ENCODE assay signal across 10 mouse cellular contexts in genomic region chr19:40818764-40819163, GRCm38 (mm10). TPM values are rescaled to one million over a fixed set of nuclear protein-coding genes. Genes with fewer than 3 reads are reported as not detected.
A peak's percentile ranks its signal among the peaks of the same experiment; 100 is the strongest.
DNase-seq lines count a peak whose midpoint lies in the region; TF ChIP-seq lines count a peak whose summit lies in the region.
"Had no signal": no experiment of that assay in that cellular context is flagged by ENCODE, and none has a peak within 500 bp of the region (broad histone marks: within the 10 kb centered on the region; RNA-seq: fewer than 3 reads in every experiment).

No protein-coding gene starts in this region.

- H3K9me3 ChIP-seq in erythroblast, embryonic 14.5 days (ENCODE audit: control insufficient read depth, low read length) = no peaks in the 10 kb centered on the region

- no peak overlapping the region for H3K27ac ChIP-seq in layer of hippocampus, adult 2 months
- 0 out of 2 replicates have a peak overlapping the region, but pooled peaks have one; percentile 12 for H3K27ac ChIP-seq in macrophage
- H3K27ac ChIP-seq in thymus, adult 2 months (ENCODE audit: control insufficient read depth, insufficient read depth, low read length) = no peak overlapping the region
- H3K27ac ChIP-seq in cerebellum, adult 2 months (ENCODE audit: insufficient read depth, low read length) = no peak overlapping the region

- peaks cover 8% of the 10 kb centered on the region for H3K27me3 ChIP-seq in erythroblast, embryonic 14.5 days (ENCODE audit: control insufficient read depth)
- H3K27me3 ChIP-seq in thymus, adult 2 months (ENCODE audit: control insufficient read depth, insufficient read depth, low read length) = no peaks in the 10 kb centered on the region
- H3K27me3 ChIP-seq in cerebellum, adult 2 months (ENCODE audit: control insufficient read depth, insufficient read depth, low read length) = no peaks in the 10 kb centered on the region

- no peaks in the 10 kb centered on the region for H3K79me2 ChIP-seq in macrophage (ENCODE audit: inconsistent target)

- H3K4me1 ChIP-seq in erythroblast, embryonic 14.5 days (ENCODE audit: control insufficient read depth) = peaks cover 54% of the 10 kb centered on the region
- H3K4me1 ChIP-seq in thymus, adult 2 months (replicated peaks; ENCODE audit: control insufficient read depth, insufficient read depth, low read length) = 0 out of 2 replicates have a peak, but pooled peaks cover 2% of the 10 kb centered on the region
- H3K4me1 ChIP-seq in cerebellum, adult 2 months (ENCODE audit: control insufficient read depth, insufficient read depth, low read length) = no peaks in the 10 kb centered on the region

- no peak for TF ChIP-seq POLR2A in thymus, adult 2 months (IDR thresholded peaks at IDR 0.05; ENCODE audit: control insufficient read depth, extremely low read depth, insufficient read depth, low read length, poor library complexity)
- no peak for TF ChIP-seq POLR2A in cerebellum, adult 2 months (IDR thresholded peaks at IDR 0.05; ENCODE audit: borderline replicate concordance, insufficient read depth, low read length)

- H3K36me3 ChIP-seq in erythroblast, embryonic 14.5 days (ENCODE audit: control insufficient read depth) = no peaks in the 10 kb centered on the region; the same call in 1 of the 2 replicates
- no peaks in the 10 kb centered on the region for H3K36me3 ChIP-seq in macrophage (ENCODE audit: inconsistent target)
- H3K36me3 ChIP-seq in thymus, adult 2 months (ENCODE audit: control insufficient read depth, insufficient read depth, low read length) = no peaks in the 10 kb centered on the region

- peak; percentile 50 for TF ChIP-seq CTCF in layer of hippocampus, adult 2 months (conservative IDR thresholded peaks at IDR 0.05)
- TF ChIP-seq CTCF in thymus, adult 2 months (IDR thresholded peaks at IDR 0.05; ENCODE audit: borderline replicate concordance, control insufficient read depth, extremely low read depth, insufficient read depth, low read length, poor library complexity) = no peak
- no peak for TF ChIP-seq CTCF in cerebellum, adult 2 months (IDR thresholded peaks at IDR 0.05; ENCODE audit: borderline replicate concordance, insufficient read depth, low read depth, low read length)

- H3K4me3 ChIP-seq in layer of hippocampus, adult 2 months = no peak overlapping the region
- H3K4me3 ChIP-seq in erythroblast, embryonic 14.5 days (replicated peaks) = peak overlapping the region; percentile 40
- H3K4me3 ChIP-seq in macrophage (ENCODE audit: inconsistent target) = no peak overlapping the region
- no peak overlapping the region for H3K4me3 ChIP-seq in thymus, adult 2 months (ENCODE audit: control insufficient read depth, insufficient read depth, low read length)
- no peak overlapping the region for H3K4me3 ChIP-seq in cerebellum, adult 2 months (replicated peaks; ENCODE audit: insufficient read depth, low read depth, low read length)

- WGBS in macrophage (ENCODE audit: missing documents) = 0% methylated on average over 7 of the region's 7 CpGs
- whole genome bisulfite sequencing in thymus, adult 2 months = 2% methylated on average over 7 of the region's 7 CpGs
- WGBS in cerebellum, adult 2 months = 81% methylated on average over 7 of the region's 7 CpGs

- no peak for DNase-seq in layer of hippocampus, adult 2 months (ENCODE audit: low spot score in 2 of 2)
- DNase-seq in layer of hippocampus, adult 18-20 months (ENCODE audit: low spot score in 2 of 2) = no peak
- DNase-seq in thymus, adult 2 months = peak; percentile 25
- DNase-seq in cerebellum, adult 2 months = no peak
- DNase-seq in left cerebral cortex, postnatal 10 days (ENCODE audit: extremely low spot score in 1 of 2, low spot score in 2 of 2) = no peak
- no peak for DNase-seq in embryo, embryonic 10.5 days (ENCODE audit: low spot score)
- DNase-seq: cerebellum, postnatal 25 days; kidney, adult 18-20 months had no signal

- intact Hi-C loops in left cerebral cortex, postnatal 10 days (cut with DNase I) = no loop called here

RNA-seq across cellular contexts. Expression of gene Ccnj, which starts 12.3 kb away (rescaled TPM):
- 1 to 10 TPM; 7.7 to 8.9 TPM for total RNA-seq in layer of hippocampus, adult 2 months (2021)
- total RNA-seq in layer of hippocampus, adult 18-20 months (2021) = 1 to 10 TPM; 6.7 to 7.4 TPM
- 0.04 and 0.06 TPM in 2 replicates for polyA plus RNA-seq in erythroblast, embryonic 14.5 days (2012)
- 10 to 100 TPM in 11 of 26 experiments, 1 to 10 TPM in 14, under 1 TPM in 1; 0.75 to 24.1 (median 8.1) TPM for total RNA-seq in macrophage (2018; cell fraction: chromatin; rRNA removed)
- total RNA-seq in macrophage (2018; cell fraction: cytosol; rRNA removed) = 1 to 10 TPM in 24 of 26 experiments, under 1 TPM in 2; 0.66 to 7.5 (median 3.5) TPM
- 10 to 100 TPM in 12 of 26 experiments, 1 to 10 TPM in 12, under 1 TPM in 2; 0.72 to 28.6 (median 9.5) TPM for total RNA-seq in macrophage (2018; cell fraction: nucleus; rRNA removed)
- 2.2 to 4.4 TPM (median 3.6 TPM) in 3 replicates for polyA plus RNA-seq in macrophage (2018)
- 17.6 and 18.8 TPM in 2 replicates for polyA plus RNA-seq in thymus, adult 2 months (2012; rRNA removed)
- 8.4 and 8.7 TPM in 2 replicates for polyA plus RNA-seq in cerebellum, adult 2 months (2012; rRNA removed)
- total RNA-seq in left cerebral cortex, postnatal 10 days (2021) = 1 to 10 TPM; 7.4 to 8.6 TPM
